Mouse (Mus musculus) T-cell, adult 2 months (primary cell): ENCODE data around the gene Dnajc30.

ENCODE experiments used
- DNase-seq: peaks from one replicate; pipeline ENCODE4 v3.0.0; 2022; ENCODE audit warnings: low spot score

The Dnajc30 gene

GRCm38 (mm10) chr5:135109017-135109416, 45.0 kb downstream of the Dnajc30 start:
- no peak for DNase-seq

GRCm38 (mm10) chr5:135109426-135109825, 45.4 kb downstream of the Dnajc30 start:
- no peak for DNase-seq

- no peak for DNase-seq
These were observed 46.0 kb downstream of the Dnajc30 start for GRCm38 (mm10) chr5:135109976-135110375.

- no peak for DNase-seq
These were observed 49.8 kb downstream of the Dnajc30 start for GRCm38 (mm10) chr5:135113782-135114181.

GRCm38 (mm10) chr5:135115241-135115640, 51.2 kb downstream of the Dnajc30 start:
- DNase-seq = peak; percentile 68
